Mouse (Mus musculus): ENCODE data around the gene Ccdc153. TPM values are rescaled to one million over a fixed set of nuclear protein-coding genes. Genes with fewer than 3 reads are reported as not detected.

Ccdc153 gene
- polyA plus RNA-seq, 1 experiment from 2014 or later, result not detected

GRCm38 (mm10) chr9:44288959-44289291 is 48.4 kb downstream of the Ccdc153 start:
- Histone ChIP-seq H3K9ac (no peak overlapping the region), H3K27ac (no peak overlapping the region), H3K36me3 (peaks cover 31% of the 10 kb centered on the region), H3K4me3 (no peak overlapping the region), H3K4me1 (peaks cover 35% of the 10 kb centered on the region), H3K4me2 (replicated peaks) (peak overlapping the region; percentile 76), H3K27me3 (replicated peaks) (peaks cover 14% of the 10 kb centered on the region), H3K9me3 (no peaks in the 10 kb centered on the region)
- WGBS, result 6% methylated on average over 11 of the region's 11 CpGs
- ATAC-seq (ENCODE audit: low FRiP score, low read depth), result no peak

GRCm38 (mm10) chr9:44292490-44292889 is 52.0 kb downstream of the Ccdc153 start:
- Histone ChIP-seq H3K27ac (no peak overlapping the region), H3K27me3 (replicated peaks) (peaks cover 6% of the 10 kb centered on the region; the same call in 1 of the 2 replicates), H3K9me3 (no peaks in the 10 kb centered on the region), H3K36me3 (peaks cover 62% of the 10 kb centered on the region), H3K9ac (no peak overlapping the region), H3K4me2 (replicated peaks) (no peak overlapping the region), H3K4me3 (no peak overlapping the region), H3K4me1 (peaks cover 18% of the 10 kb centered on the region)
- ATAC-seq (ENCODE audit: low FRiP score, low read depth), result no peak
- 72% methylated on average over 3 of the region's 3 CpGs for WGBS

Other genes starting within 250 kb of the Ccdc153 start
- 0.33 and 0.91 TPM in 2 replicates for gene Thy1, start 197.3 kb upstream of the Ccdc153 start, polyA plus RNA-seq (2016; fragmentation: Nextera tagmentation; extraction: Ambion mirVana)
- 9.1 and 9.3 TPM in 2 replicates for gene Usp2, start 173.7 kb upstream of the Ccdc153 start, polyA plus RNA-seq (2016; fragmentation: Nextera tagmentation; extraction: Ambion mirVana)
- 0.18 TPM in 1 of 2 replicates, not detected in the other for gene Mfrp, start 138.9 kb upstream of the Ccdc153 start, polyA plus RNA-seq (2016; fragmentation: Nextera tagmentation; extraction: Ambion mirVana)
- 0.43 and 0.74 TPM in 2 replicates for gene C1qtnf5, start 133.4 kb upstream of the Ccdc153 start, polyA plus RNA-seq (2016; fragmentation: Nextera tagmentation; extraction: Ambion mirVana)
- gene Gm49380, start 127.2 kb upstream of the Ccdc153 start, polyA plus RNA-seq (2016; fragmentation: Nextera tagmentation; extraction: Ambion mirVana), result 0.18 and 0.51 TPM in 2 replicates
- gene Rnf26, start 127.2 kb upstream of the Ccdc153 start, polyA plus RNA-seq (2016; fragmentation: Nextera tagmentation; extraction: Ambion mirVana), result 57.4 and 59.2 TPM in 2 replicates
- gene Mcam, start 106.2 kb upstream of the Ccdc153 start, polyA plus RNA-seq (2016; fragmentation: Nextera tagmentation; extraction: Ambion mirVana), result 19.2 and 19.4 TPM in 2 replicates
- gene Cbl, start 6.6 kb upstream of the Ccdc153 start, polyA plus RNA-seq (2016; fragmentation: Nextera tagmentation; extraction: Ambion mirVana), result 22.1 and 25.5 TPM in 2 replicates
- 0.09 and 0.14 TPM in 2 replicates for gene Pdzd3, start 10.8 kb downstream of the Ccdc153 start, polyA plus RNA-seq (2016; fragmentation: Nextera tagmentation; extraction: Ambion mirVana)
- gene Nlrx1, start 27.9 kb downstream of the Ccdc153 start, polyA plus RNA-seq (2016; fragmentation: Nextera tagmentation; extraction: Ambion mirVana), result 3.7 and 3.8 TPM in 2 replicates
- 12.2 and 13.8 TPM in 2 replicates for gene Abcg4, start 47.9 kb downstream of the Ccdc153 start, polyA plus RNA-seq (2016; fragmentation: Nextera tagmentation; extraction: Ambion mirVana)
- 31.2 and 33.5 TPM in 2 replicates for gene Hinfp, start 65.0 kb downstream of the Ccdc153 start, polyA plus RNA-seq (2016; fragmentation: Nextera tagmentation; extraction: Ambion mirVana)
- 25.3 and 26.9 TPM in 2 replicates for gene C2cd2l, start 79.6 kb downstream of the Ccdc153 start, polyA plus RNA-seq (2016; fragmentation: Nextera tagmentation; extraction: Ambion mirVana)
- gene Dpagt1, start 85.3 kb downstream of the Ccdc153 start, polyA plus RNA-seq (2016; fragmentation: Nextera tagmentation; extraction: Ambion mirVana), result 34.6 and 39.1 TPM in 2 replicates
- gene H2afx, start 94.0 kb downstream of the Ccdc153 start, polyA plus RNA-seq (2016; fragmentation: Nextera tagmentation; extraction: Ambion mirVana), result 281 and 302 TPM in 2 replicates
- gene Hmbs, start 103.6 kb downstream of the Ccdc153 start, polyA plus RNA-seq (2016; fragmentation: Nextera tagmentation; extraction: Ambion mirVana), result 92.8 and 95.0 TPM in 2 replicates
- 36.9 and 37.8 TPM in 2 replicates for gene Vps11, start 121.0 kb downstream of the Ccdc153 start, polyA plus RNA-seq (2016; fragmentation: Nextera tagmentation; extraction: Ambion mirVana)
- 31.0 and 33.0 TPM in 2 replicates for gene Hyou1, start 138.8 kb downstream of the Ccdc153 start, polyA plus RNA-seq (2016; fragmentation: Nextera tagmentation; extraction: Ambion mirVana)
- 44.1 and 45.5 TPM in 2 replicates for gene Slc37a4, start 156.2 kb downstream of the Ccdc153 start, polyA plus RNA-seq (2016; fragmentation: Nextera tagmentation; extraction: Ambion mirVana)
- gene Rps25, start 166.5 kb downstream of the Ccdc153 start, polyA plus RNA-seq (2016; fragmentation: Nextera tagmentation; extraction: Ambion mirVana), result 1,233 and 1,284 TPM in 2 replicates
- gene Trappc4, start 166.9 kb downstream of the Ccdc153 start, polyA plus RNA-seq (2016; fragmentation: Nextera tagmentation; extraction: Ambion mirVana), result 266 and 275 TPM in 2 replicates
- gene Ccdc84, start 177.9 kb downstream of the Ccdc153 start, polyA plus RNA-seq (2016; fragmentation: Nextera tagmentation; extraction: Ambion mirVana), result 30.6 and 35.7 TPM in 2 replicates
- not detected in 2 replicates for gene Foxr1, start 200.5 kb downstream of the Ccdc153 start, polyA plus RNA-seq (2016; fragmentation: Nextera tagmentation; extraction: Ambion mirVana)
- gene Upk2, start 214.3 kb downstream of the Ccdc153 start, polyA plus RNA-seq (2016; fragmentation: Nextera tagmentation; extraction: Ambion mirVana), result 0.35 TPM in 1 of 2 replicates, not detected in the other
- 9.3 and 10.9 TPM in 2 replicates for gene Bcl9l, start 242.1 kb downstream of the Ccdc153 start, polyA plus RNA-seq (2016; fragmentation: Nextera tagmentation; extraction: Ambion mirVana)